Mouse (Mus musculus): ENCODE data around the gene Tamm41.

GRCm38 (mm10) chr6:115029248-115029647, 8.4 kb downstream of the Tamm41 start:
- TF ChIP-seq CTCF (IDR thresholded peaks at IDR 0.05; ENCODE audit: borderline replicate concordance, control insufficient read depth, extremely low read depth, insufficient read depth, low read length, poor library complexity) (no peak), POLR2A (IDR thresholded peaks at IDR 0.05; ENCODE audit: control insufficient read depth, extremely low read depth, insufficient read depth, low read length, poor library complexity) (no peak)

Measured in thymus, adult 2 months (tissue).